Mouse (Mus musculus) cortical plate, adult 2 months (tissue): ENCODE data around the gene Fam155a.

ENCODE experiments used
- CTCF ChIP-seq: fragments of 200-500 bp; IDR thresholded peaks from 2 replicates; pipeline ENCODE4 v1.5.1; 2011; ENCODE audit warnings: mild to moderate bottlenecking, control low read depth, low read length; ENCODE audit not compliant: insufficient read depth; ENCODE audit errors: extremely low read depth
- POLR2A ChIP-seq: fragments of 200-500 bp; IDR thresholded peaks from 2 replicates; pipeline ENCODE4 v1.6.1; 2011; ENCODE audit warnings: mild to moderate bottlenecking, low read length, control low read depth; ENCODE audit not compliant: insufficient read depth; ENCODE audit errors: extremely low read depth

GRCm38 (mm10) chr8:9191682-9192081 is 579.3 kb downstream of the Fam155a start:
- TF ChIP-seq CTCF (no peak), POLR2A (no peak)
